Mouse (Mus musculus): Measurements from ENCODE around the gene Erg. TPM values are rescaled to one million over a fixed set of nuclear protein-coding genes. Genes with fewer than 3 reads are reported as not detected.

Erg gene
- total RNA-seq, 2 experiments from 2014 or later = 4.4 to 4.6 TPM

DNA sequence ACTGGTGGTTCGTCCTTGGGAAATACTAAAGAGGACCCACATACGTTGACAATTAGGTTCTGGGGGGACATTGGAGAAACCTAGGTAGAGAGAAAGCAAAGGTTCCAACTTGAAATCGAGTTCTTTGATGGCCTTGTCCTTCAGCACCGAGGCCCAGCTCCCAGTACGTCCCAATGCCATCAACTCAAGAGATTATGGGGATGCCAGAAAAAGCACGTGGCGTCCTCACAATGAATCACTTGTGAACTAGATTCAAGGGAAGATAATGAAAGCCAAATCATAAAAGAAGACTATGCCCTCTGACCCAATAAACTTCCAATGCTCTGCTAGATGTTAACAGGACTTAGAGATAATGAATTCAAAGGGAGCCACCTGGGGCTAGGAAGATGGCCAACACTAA lies 94.2 kb downstream of the Erg start:
- no peak overlapping the region for H3K27ac ChIP-seq

GRCm38 (mm10) chr16:95490386-95490785 lies 96.0 kb downstream of the Erg start:
- no peak overlapping the region for H3K27ac ChIP-seq
- no peak for TF ChIP-seq CTCF (conservative IDR thresholded peaks at IDR 0.05)
- H3K4me3 ChIP-seq = no peak overlapping the region
- no peak for DNase-seq (ENCODE audit: low spot score in 2 of 2)

More for the DNA sequence above, 94.2 kb downstream of the Erg start:
- TF ChIP-seq CTCF (conservative IDR thresholded peaks at IDR 0.05) = no peak
- no peak for DNase-seq (ENCODE audit: low spot score in 2 of 2)
- H3K4me3 ChIP-seq = no peak overlapping the region

GRCm38 (mm10) chr16:95487606-95488351 lies 98.6 kb downstream of the Erg start:
- Histone ChIP-seq H3K27ac (no peak overlapping the region), H3K4me3 (no peak overlapping the region)
- TF ChIP-seq CTCF (conservative IDR thresholded peaks at IDR 0.05) = no peak
- DNase-seq (ENCODE audit: low spot score in 2 of 2) = no peak

DNA sequence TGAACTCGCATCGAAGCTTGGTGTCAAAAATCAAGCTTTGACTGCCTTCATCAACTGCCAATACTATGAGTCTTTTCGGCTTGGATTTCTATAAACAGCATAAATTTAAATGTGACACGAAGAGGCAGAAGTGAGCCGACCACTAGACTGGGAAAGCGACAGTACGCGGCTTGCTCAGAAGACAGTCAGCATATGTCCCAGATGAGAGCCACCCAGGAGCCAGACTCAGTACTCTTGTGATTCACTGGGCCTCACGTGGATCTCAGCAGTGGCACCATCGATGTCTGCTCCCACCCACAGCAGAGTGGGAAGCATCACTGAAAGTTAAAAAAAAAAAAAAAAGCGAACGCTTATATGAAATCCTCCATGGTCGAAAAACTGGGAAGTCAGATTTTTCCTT lies 105.2 kb downstream of the Erg start:
- Histone ChIP-seq H3K27ac (no peak overlapping the region), H3K4me3 (no peak overlapping the region)
- no peak for TF ChIP-seq CTCF (conservative IDR thresholded peaks at IDR 0.05)
- DNase-seq (ENCODE audit: low spot score in 2 of 2) = peak in 1 of 2 experiments; percentile 8

- TF ChIP-seq CTCF (conservative IDR thresholded peaks at IDR 0.05) = no peak
- H3K27ac ChIP-seq = no peak overlapping the region
- no peak for DNase-seq (ENCODE audit: low spot score in 2 of 2)
- H3K4me3 ChIP-seq = no peak overlapping the region
These were observed 107.8 kb downstream of the Erg start for GRCm38 (mm10) chr16:95478558-95478957.

DNA sequence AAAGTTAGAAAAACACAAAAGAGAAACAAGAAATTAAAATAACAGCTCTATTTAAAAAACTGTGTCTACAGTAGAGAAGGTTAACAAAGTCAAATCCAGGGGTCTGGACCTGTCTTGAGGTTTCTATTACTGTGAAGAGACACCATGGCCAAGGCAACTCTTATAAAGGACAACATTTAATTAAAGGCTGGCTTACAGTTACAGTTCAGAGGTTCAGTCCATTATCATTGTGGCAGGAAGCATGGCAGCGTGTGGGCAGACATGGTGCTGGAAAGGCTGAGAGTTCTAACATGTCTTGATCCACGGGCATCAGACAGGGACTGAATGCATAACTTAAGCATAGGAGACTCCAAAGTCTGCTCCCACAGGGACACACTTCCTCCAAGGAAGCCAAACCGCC lies 111.4 kb downstream of the Erg start:
- TF ChIP-seq CTCF (conservative IDR thresholded peaks at IDR 0.05) = no peak
- no peak overlapping the region for H3K27ac ChIP-seq
- no peak for DNase-seq (ENCODE audit: low spot score in 2 of 2)
- H3K4me3 ChIP-seq = no peak overlapping the region

DNA sequence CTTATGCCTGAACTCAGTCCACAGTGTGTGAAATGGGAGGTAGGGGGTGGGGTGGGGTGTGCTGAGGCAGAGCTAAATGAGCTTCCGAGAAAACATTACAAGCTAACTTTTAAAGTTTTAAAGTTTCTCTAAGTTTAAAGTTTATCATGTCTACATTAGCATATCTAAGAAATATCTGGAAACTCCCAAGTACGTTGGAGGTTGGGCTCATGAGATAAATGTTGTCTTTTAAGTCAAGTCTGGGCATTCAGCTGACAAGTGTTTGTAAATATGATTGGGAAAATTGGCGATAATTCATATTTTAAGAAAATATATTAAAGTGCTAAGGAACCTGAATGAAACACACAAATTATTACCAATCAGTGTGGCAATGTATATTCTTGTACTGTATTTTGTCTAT lies 112.4 kb downstream of the Erg start:
- H3K4me3 ChIP-seq = no peak overlapping the region
- no peak for TF ChIP-seq CTCF (conservative IDR thresholded peaks at IDR 0.05)
- H3K27ac ChIP-seq = no peak overlapping the region
- DNase-seq (ENCODE audit: low spot score in 2 of 2) = no peak

DNA sequence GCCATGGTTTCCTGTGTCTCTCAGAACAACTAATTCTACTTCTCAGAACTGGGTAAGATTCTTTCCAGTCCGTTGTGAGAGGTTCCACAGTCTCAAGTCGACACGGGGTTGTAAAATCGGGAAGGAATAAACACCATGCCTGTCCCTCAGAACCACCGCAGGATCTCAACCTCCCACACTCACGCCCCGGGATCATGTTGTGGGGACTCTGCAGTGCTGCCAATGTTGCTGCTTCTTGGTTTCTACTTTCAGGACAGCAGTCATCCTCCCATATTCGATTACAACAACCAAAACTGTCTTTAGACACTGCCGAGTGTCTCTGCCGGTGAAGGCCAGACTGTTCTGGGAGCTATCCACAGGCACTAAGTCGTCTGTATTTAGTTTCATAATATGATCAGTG lies 113.6 kb downstream of the Erg start:
- no peak overlapping the region for H3K27ac ChIP-seq
- no peak overlapping the region for H3K4me3 ChIP-seq
- DNase-seq (ENCODE audit: low spot score in 2 of 2) = no peak
- TF ChIP-seq CTCF (conservative IDR thresholded peaks at IDR 0.05) = no peak

DNA sequence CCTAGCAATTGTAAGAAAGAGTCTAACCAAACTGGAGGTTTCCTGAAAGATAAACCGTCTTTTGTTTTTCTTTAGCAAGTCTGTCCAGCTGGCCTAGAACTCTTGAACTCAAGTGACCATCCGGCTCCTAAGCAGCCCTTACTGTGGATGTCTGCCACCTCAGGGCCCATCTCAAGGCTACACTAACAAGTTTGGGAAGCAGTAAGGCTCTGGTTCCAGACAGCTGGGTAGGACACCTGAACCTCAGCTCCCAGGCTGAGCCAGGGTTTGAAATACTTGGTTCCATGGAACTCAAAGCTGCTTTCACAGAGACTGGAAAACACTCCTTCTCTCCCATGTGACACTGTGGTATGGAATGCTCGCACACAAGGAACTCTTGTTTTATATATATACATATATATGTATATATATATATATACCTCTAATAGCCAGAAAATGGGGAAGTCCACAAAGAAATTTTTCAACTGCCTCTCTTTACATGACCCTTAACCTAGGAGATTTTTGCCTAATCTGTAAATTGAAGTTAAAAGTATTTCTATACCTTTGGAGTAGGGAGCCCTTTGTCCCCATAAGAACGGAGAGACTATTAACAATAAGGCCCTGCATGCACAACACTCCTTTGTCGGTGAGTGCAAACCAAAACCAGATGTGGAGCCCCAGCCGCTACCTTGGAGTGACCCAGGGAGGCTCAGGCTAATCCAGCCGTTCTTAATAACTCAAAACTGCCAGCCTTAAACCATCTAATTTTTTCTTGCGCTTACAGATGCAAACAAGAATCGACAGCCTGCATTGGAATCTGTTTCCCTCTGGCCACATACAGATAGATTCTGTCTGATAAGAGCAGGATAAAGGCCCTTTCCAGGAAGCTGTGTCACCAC lies 116.9 kb downstream of the Erg start:
- Histone ChIP-seq H3K4me3 (no peak overlapping the region), H3K27ac (no peak overlapping the region)
- no peak for TF ChIP-seq CTCF (conservative IDR thresholded peaks at IDR 0.05)
- no peak for DNase-seq (ENCODE audit: low spot score in 2 of 2)

- DNase-seq (ENCODE audit: low spot score in 2 of 2) = no peak
- no peak overlapping the region for H3K4me3 ChIP-seq
- no peak overlapping the region for H3K27ac ChIP-seq
- no peak for TF ChIP-seq CTCF (conservative IDR thresholded peaks at IDR 0.05)
These were observed 118.5 kb downstream of the Erg start for GRCm38 (mm10) chr16:95467893-95468292.

DNA sequence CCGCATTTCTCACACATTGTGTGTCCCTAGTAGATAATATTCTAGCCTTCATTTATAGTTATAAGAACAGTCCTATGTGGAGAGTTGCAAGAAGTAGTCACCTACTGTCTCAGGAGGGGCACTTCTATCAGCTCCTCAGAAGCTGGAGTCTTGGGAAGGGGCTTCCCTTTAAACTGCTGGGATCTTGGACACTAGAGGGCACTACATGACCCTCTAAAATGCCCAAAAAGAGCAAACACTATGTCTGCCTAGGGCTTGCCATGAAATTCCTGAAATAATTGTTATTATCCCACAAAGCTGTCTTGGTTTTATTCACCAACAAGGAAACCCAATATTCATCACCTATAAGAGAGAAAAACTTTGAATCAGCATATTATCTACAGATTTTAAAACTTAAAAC lies 119.8 kb downstream of the Erg start:
- TF ChIP-seq CTCF (conservative IDR thresholded peaks at IDR 0.05) = peak; percentile 80
- Histone ChIP-seq H3K4me3 (no peak overlapping the region), H3K27ac (no peak overlapping the region)
- peak; percentile 4 to 21 for DNase-seq (ENCODE audit: low spot score in 2 of 2)

DNA sequence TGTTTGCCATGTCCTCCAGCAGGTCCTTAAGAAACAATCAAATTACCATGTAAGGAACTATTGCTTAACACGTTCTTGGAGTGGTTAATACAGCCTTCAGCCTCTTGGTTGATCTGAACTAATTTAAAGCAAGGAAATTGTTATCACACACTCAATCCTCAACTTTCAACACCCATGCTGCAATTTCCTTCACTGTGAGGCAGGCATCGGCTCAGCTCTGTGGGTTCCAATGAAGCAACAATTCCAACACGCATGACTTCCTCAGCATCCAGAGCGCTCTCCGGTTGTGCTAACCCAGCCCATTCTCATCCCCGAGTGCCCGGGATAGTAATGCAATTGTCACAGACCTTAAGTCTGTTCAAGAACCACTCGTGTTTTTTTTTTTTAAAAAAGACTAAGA lies 121.8 kb downstream of the Erg start:
- TF ChIP-seq CTCF (conservative IDR thresholded peaks at IDR 0.05) = no peak
- H3K27ac ChIP-seq = no peak overlapping the region
- H3K4me3 ChIP-seq = no peak overlapping the region
- DNase-seq (ENCODE audit: low spot score in 2 of 2) = no peak

DNA sequence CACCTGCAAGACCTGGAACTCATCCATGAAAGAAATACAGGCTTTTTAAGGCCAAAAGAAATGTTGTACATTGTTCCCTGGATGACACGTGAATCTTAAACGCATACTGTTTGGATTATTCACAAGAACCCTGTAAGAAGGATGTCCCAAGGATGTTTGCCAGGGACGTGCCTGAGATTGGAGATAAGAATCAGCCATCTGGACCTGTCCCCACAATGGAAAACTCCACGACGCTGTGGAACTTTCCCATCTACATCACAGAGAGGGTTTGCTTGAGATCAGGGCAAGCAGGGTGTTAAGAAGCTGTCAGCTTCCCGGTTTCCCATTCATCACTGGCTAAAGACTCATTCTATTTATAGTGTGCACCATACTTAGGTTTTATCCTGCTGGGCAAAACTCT lies 122.6 kb downstream of the Erg start:
- Histone ChIP-seq H3K27ac (no peak overlapping the region), H3K4me3 (no peak overlapping the region)
- no peak for TF ChIP-seq CTCF (conservative IDR thresholded peaks at IDR 0.05)
- DNase-seq (ENCODE audit: low spot score in 2 of 2) = no peak

Data from layer of hippocampus, adult 2 months (tissue).